Mouse (Mus musculus) G1E (cell line): ENCODE measurements around the gene Cpa4.

ENCODE experiments used
- CTCF ChIP-seq: IDR thresholded peaks from 2 replicates; pipeline ENCODE4 v1.5.1; 2012; ENCODE audit warnings: low read depth, low read length, inconsistent platforms, mixed read lengths
- GATA1 ChIP-seq: IDR thresholded peaks from 2 replicates; pipeline ENCODE4 v1.6.1; 2012; ENCODE audit warnings: borderline replicate concordance, low read length, inconsistent platforms, mixed read lengths
- POLR2AphosphoS5 ChIP-seq: IDR thresholded peaks from 2 replicates; pipeline ENCODE4 v1.6.1; 2012; ENCODE audit warnings: low read depth, low read length, inconsistent platforms; ENCODE audit not compliant: insufficient replicate concordance
- TAL1 ChIP-seq: conservative IDR thresholded peaks from 2 replicates; pipeline ENCODE4 v1.6.1; 2012; ENCODE audit warnings: low read depth, low read length, inconsistent platforms, mixed read lengths

DNA sequence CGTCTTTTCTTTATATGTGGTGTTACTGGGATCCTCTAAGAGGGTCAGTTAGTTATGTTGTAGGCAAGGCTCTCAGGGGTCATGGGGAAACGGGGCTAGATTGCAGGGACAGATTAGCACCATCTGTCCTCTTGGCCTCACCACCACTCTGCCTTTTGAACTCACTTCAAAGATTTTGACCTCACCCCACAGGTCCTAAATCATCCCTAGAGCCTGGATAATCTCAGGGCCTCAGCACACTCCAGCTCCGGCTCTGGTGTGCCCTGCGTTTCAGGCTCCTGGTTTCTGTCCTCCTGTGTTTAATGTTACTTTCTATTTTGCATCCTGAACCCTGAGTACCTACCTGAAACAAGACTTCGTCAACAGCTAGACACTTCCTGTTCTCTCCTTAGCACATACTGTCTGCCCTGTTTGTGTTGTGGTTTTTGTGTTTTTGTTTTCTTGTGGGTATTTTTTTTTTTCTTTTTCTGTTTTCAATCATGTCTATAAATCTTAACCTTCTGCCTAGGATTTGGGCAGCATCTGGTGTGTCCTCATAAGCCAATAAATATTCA is 23.8 kb downstream of the Cpa4 start:
- TF ChIP-seq TAL1: no peak
- TF ChIP-seq CTCF: no peak
- no peak for TF ChIP-seq POLR2AphosphoS5
- no peak for TF ChIP-seq GATA1
